ENCODE assay signal across 8 mouse cellular contexts in genomic region chr12:104472601-104473424, GRCm38 (mm10). TPM values are rescaled to one million over a fixed set of nuclear protein-coding genes. Genes with fewer than 3 reads are reported as not detected.
DNase-seq lines count a peak whose midpoint lies in the region; ATAC-seq and TF ChIP-seq lines count a peak whose summit lies in the region.

Gene Gsc (minus strand): TSS chr12:104473330.

- H3K4me3 ChIP-seq in layer of hippocampus, adult 2 months: peak within 1 kb of the TSS; percentile 40
- H3K4me3 ChIP-seq in heart, embryonic 11.5 days (ENCODE audit: low read depth, low read length): peak within 1 kb of the TSS; percentile 57
- H3K4me3 ChIP-seq in midbrain, embryonic 13.5 days (replicated peaks): peak within 1 kb of the TSS; percentile 39

- H3K4me2 ChIP-seq in heart, embryonic 11.5 days: peak within 1 kb of the TSS; percentile 76
- H3K4me2 ChIP-seq in midbrain, embryonic 13.5 days (replicated peaks): peak within 1 kb of the TSS; percentile 59

- no peaks in the 10 kb centered on the region for H3K36me3 ChIP-seq in heart, embryonic 11.5 days (ENCODE audit: control insufficient read depth, insufficient read depth, low read length)
- H3K36me3 ChIP-seq in midbrain, embryonic 13.5 days: no peaks in the 10 kb centered on the region

- H3K27ac ChIP-seq in layer of hippocampus, adult 2 months: no peak within 1 kb of the TSS
- H3K27ac ChIP-seq in heart, embryonic 11.5 days (ENCODE audit: low read depth, low read length): no peak within 1 kb of the TSS
- no peak within 1 kb of the TSS for H3K27ac ChIP-seq in midbrain, embryonic 13.5 days

- WGBS in heart, embryonic 11.5 days (ENCODE audit: insufficient replicate concordance): under 1% methylated on average over 92 of the region's 97 CpGs
- under 1% methylated on average over 93 of the region's 97 CpGs for WGBS in midbrain, embryonic 13.5 days

- DNase-seq in layer of hippocampus, adult 2 months (ENCODE audit: low spot score in 2 of 2): no peak
- DNase-seq in layer of hippocampus, postnatal 14 days (ENCODE audit: low spot score in 2 of 2): no peak
- peak; percentile 69 for DNase-seq in brain, embryonic 14.5 days (ENCODE audit: low read depth)
- peak; percentile 60 to 72 for DNase-seq in kidney, postnatal 4 days
- no peak for DNase-seq in right cerebral cortex, postnatal 14 days
- DNase-seq in spleen, adult 12 weeks (ENCODE audit: low spot score): no peak

- no peaks in the 10 kb centered on the region for H3K9me3 ChIP-seq in heart, embryonic 11.5 days (replicated peaks; ENCODE audit: control insufficient read depth, low read length)
- no peaks in the 10 kb centered on the region for H3K9me3 ChIP-seq in midbrain, embryonic 13.5 days

- peaks cover 30% of the 10 kb centered on the region for H3K4me1 ChIP-seq in heart, embryonic 11.5 days (ENCODE audit: control insufficient read depth, insufficient read depth, low read length)
- H3K4me1 ChIP-seq in midbrain, embryonic 13.5 days (replicated peaks): peaks cover 39% of the 10 kb centered on the region

- peak within 1 kb of the TSS; percentile 34; the same call in 1 of the 2 replicates for H3K9ac ChIP-seq in heart, embryonic 11.5 days (ENCODE audit: low read depth, low read length)
- H3K9ac ChIP-seq in midbrain, embryonic 13.5 days (replicated peaks): peak within 1 kb of the TSS; percentile 34

- TF ChIP-seq POLR2A in brain, embryonic 14.5 days (IDR thresholded peaks at IDR 0.05; ENCODE audit: borderline replicate concordance, extremely low read depth, insufficient read depth, insufficient read length, poor library complexity, severe bottlenecking): no peak

- peaks cover 72% of the 10 kb centered on the region for H3K27me3 ChIP-seq in heart, embryonic 11.5 days (ENCODE audit: control insufficient read depth, insufficient read depth, low read length)
- peaks cover 97% of the 10 kb centered on the region for H3K27me3 ChIP-seq in midbrain, embryonic 13.5 days

- 0 out of 2 replicates have a peak, but pooled peaks have one; percentile 12 for ATAC-seq in heart, embryonic 11.5 days (replicated peaks; ENCODE audit: insufficient number of reproducible peaks, low FRiP score, low TSS enrichment)
- ATAC-seq in midbrain, embryonic 13.5 days: peak; percentile 49

- TF ChIP-seq CTCF in layer of hippocampus, adult 2 months (conservative IDR thresholded peaks at IDR 0.05): no peak
- TF ChIP-seq CTCF in brain, embryonic 14.5 days (IDR thresholded peaks at IDR 0.05; ENCODE audit: borderline replicate concordance, extremely low read depth, insufficient read depth, insufficient read length): no peak

RNA-seq across cellular contexts. Expression of gene Gsc, which starts in this region (rescaled TPM):
- total RNA-seq in layer of hippocampus, adult 2 months (2021): not detected
- total RNA-seq in layer of hippocampus, postnatal 14 days (2021): not detected
- polyA plus RNA-seq in brain, embryonic 14.5 days (2012; rRNA removed): 0.56 and 1.0 TPM in 2 replicates
- 1.5 and 2.1 TPM in 2 replicates for polyA plus RNA-seq in heart, embryonic 11.5 days (2014; fragmentation: Nextera tagmentation; extraction: Ambion mirVana)
- 0.32 TPM in 1 of 2 replicates, not detected in the other for polyA plus RNA-seq in midbrain, embryonic 13.5 days (2015; fragmentation: Nextera tagmentation; extraction: Ambion mirVana)

Comparison
In these comparisons a context has a peak if more than half of its experiments do, and no peak if none do; other contexts are left out.
1. Peak in ATAC-seq, H3K4me3 ChIP-seq, H3K9ac ChIP-seq and H3K4me2 ChIP-seq in midbrain, embryonic 13.5 days; RNA of the gene not detected or under 1 TPM.
2. DNase-seq: peak in brain, embryonic 14.5 days (single experiment) and kidney, postnatal 4 days (2 of 2); none in layer of hippocampus, adult 2 months (0 of 2), layer of hippocampus, postnatal 14 days (0 of 2), right cerebral cortex, postnatal 14 days (single experiment) and spleen, adult 12 weeks (single experiment).
3. Peak in every context shown above with its lines, with median percentiles within 50 percentile points of each other: H3K4me3 ChIP-seq.